22 mouse cellular contexts compared by ENCODE assay signal in the genomic region with DNA sequence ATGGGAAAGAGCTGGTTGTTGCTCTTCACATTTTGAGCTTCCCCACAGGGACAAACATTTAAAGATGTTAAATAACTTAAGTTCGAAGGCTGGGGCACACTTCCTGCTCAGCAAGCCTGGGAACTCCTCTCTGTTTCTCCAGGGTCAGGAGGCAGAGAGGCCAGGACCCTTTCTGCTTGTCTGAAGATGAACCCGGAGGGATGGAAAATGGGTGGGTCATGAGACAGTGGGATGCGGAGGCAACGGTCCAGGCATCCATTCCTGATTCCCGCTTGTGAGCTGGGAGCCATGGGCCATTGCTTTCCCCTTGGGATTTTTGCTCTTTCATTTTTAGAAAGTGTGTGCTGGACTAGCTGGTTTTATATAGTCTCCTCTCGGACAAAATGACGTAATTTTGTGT. TPM values are rescaled to one million over a fixed set of nuclear protein-coding genes. Genes with fewer than 3 reads are reported as not detected.
A peak's percentile ranks its signal among the peaks of the same experiment; 100 is the strongest.
DNase-seq lines count a peak whose midpoint lies in the region; ATAC-seq and TF ChIP-seq lines count a peak whose summit lies in the region.
"Had no signal": no experiment of that assay in that cellular context is flagged by ENCODE, and none has a peak within 500 bp of the region (broad histone marks: within the 10 kb centered on the region; RNA-seq: fewer than 3 reads in every experiment).

No protein-coding gene starts in this region.

- H3K4me3 ChIP-seq in kidney, embryonic 16.5 days (ENCODE audit: low read length), result no peak overlapping the region
- no peak overlapping the region for H3K4me3 ChIP-seq in lung, embryonic 16.5 days (ENCODE audit: low read length)
- H3K4me3 ChIP-seq in myocyte, result no peak overlapping the region
- H3K4me3 ChIP-seq: heart, adult 2 months; hindbrain, embryonic 12.5 days; limb, embryonic 15.5 days; midbrain, embryonic 15.5 days; neural tube, embryonic 13.5 days had no signal

- H3K9me3 ChIP-seq in kidney, embryonic 16.5 days (ENCODE audit: low read length), result no peaks in the 10 kb centered on the region
- H3K9me3 ChIP-seq in lung, embryonic 16.5 days (ENCODE audit: control insufficient read depth, low read length), result no peaks in the 10 kb centered on the region
- H3K9me3 ChIP-seq: hindbrain, embryonic 12.5 days; limb, embryonic 15.5 days; midbrain, embryonic 15.5 days; neural tube, embryonic 13.5 days had no signal

- no peaks in the 10 kb centered on the region for H3K27me3 ChIP-seq in kidney, embryonic 16.5 days (ENCODE audit: insufficient read depth, low read length)
- no peaks in the 10 kb centered on the region for H3K27me3 ChIP-seq in lung, embryonic 16.5 days (ENCODE audit: control insufficient read depth, insufficient read depth, low read depth, low read length)
- no peaks in the 10 kb centered on the region for H3K27me3 ChIP-seq in myocyte (ENCODE audit: control insufficient read depth, insufficient read depth, insufficient read length)
- H3K27me3 ChIP-seq: hindbrain, embryonic 12.5 days; limb, embryonic 15.5 days; midbrain, embryonic 15.5 days; neural tube, embryonic 13.5 days had no signal

- WGBS in kidney, embryonic 16.5 days, result 60% methylated on average over 7 of the region's 7 CpGs
- WGBS in lung, embryonic 16.5 days, result 64% methylated on average over 7 of the region's 7 CpGs

- ATAC-seq in kidney, embryonic 16.5 days (ENCODE audit: low FRiP score, low TSS enrichment), result no peak
- peak; percentile 45; the same call in 1 of the 2 replicates for ATAC-seq in lung, embryonic 16.5 days (ENCODE audit: low read depth)
- ATAC-seq: midbrain, embryonic 15.5 days had no signal

- no peaks in the 10 kb centered on the region for H3K4me1 ChIP-seq in kidney, embryonic 16.5 days (ENCODE audit: insufficient read depth, low read length)
- H3K4me1 ChIP-seq in lung, embryonic 16.5 days (replicated peaks; ENCODE audit: control insufficient read depth, insufficient read depth, low read length), result no peaks in the 10 kb centered on the region; the same call in 1 of the 2 replicates
- H3K4me1 ChIP-seq: hindbrain, embryonic 12.5 days; midbrain, embryonic 15.5 days; neural tube, embryonic 13.5 days had no signal

- no peak for TF ChIP-seq POLR2A in myocyte (IDR thresholded peaks at IDR 0.05; ENCODE audit: insufficient read length, low read depth)

- H3ac ChIP-seq in myocyte (ENCODE audit: control insufficient read depth, insufficient read length), result no peak overlapping the region

- no peak overlapping the region for H3K9ac ChIP-seq in kidney, embryonic 16.5 days (replicated peaks; ENCODE audit: low read length)
- H3K9ac ChIP-seq in lung, embryonic 16.5 days (ENCODE audit: low read length), result no peak overlapping the region
- H3K9ac ChIP-seq: forebrain, postnatal 0 days; hindbrain, embryonic 12.5 days; limb, embryonic 15.5 days; liver, embryonic 14.5 days; midbrain, embryonic 15.5 days; neural tube, embryonic 13.5 days had no signal

- H3K27ac ChIP-seq in kidney, embryonic 16.5 days (ENCODE audit: low read length), result no peak overlapping the region
- no peak overlapping the region for H3K27ac ChIP-seq in lung, embryonic 16.5 days (ENCODE audit: low read length)
- H3K27ac ChIP-seq: hindbrain, embryonic 12.5 days; limb, embryonic 15.5 days; liver, embryonic 14.5 days; midbrain, embryonic 15.5 days; neural tube, embryonic 13.5 days had no signal

- peak; percentile 19 to 71 for DNase-seq in heart, adult 18-20 months
- no peak for DNase-seq in heart, adult 8-10 months (ENCODE audit: low spot score)
- DNase-seq in kidney, postnatal 10 days, result peak; percentile 32
- DNase-seq in lung, postnatal 14 days, result no peak
- no peak for DNase-seq in layer of hippocampus, adult 18-20 months (ENCODE audit: low spot score in 2 of 2)
- DNase-seq: adrenal gland, adult 2 months; B cell, adult 2 months; cerebellum, adult 18-20 months; cerebellum, postnatal 14 days; left cerebral cortex, postnatal 4 days; retina, postnatal 1 day; right cerebral cortex, postnatal 25 days had no signal

- no peaks in the 10 kb centered on the region for H3K79me2 ChIP-seq in myocyte (ENCODE audit: control insufficient read depth, insufficient read depth)

- H3K4me2 ChIP-seq in kidney, embryonic 16.5 days (replicated peaks; ENCODE audit: low read depth, low read length), result no peak overlapping the region
- no peak overlapping the region for H3K4me2 ChIP-seq in lung, embryonic 16.5 days (ENCODE audit: low read depth, low read length)
- peak overlapping the region; percentile 63 for H3K4me2 ChIP-seq in myocyte (ENCODE audit: low read depth)
- H3K4me2 ChIP-seq: hindbrain, embryonic 12.5 days; limb, embryonic 15.5 days; midbrain, embryonic 15.5 days; neural tube, embryonic 13.5 days had no signal

- no peaks in the 10 kb centered on the region for H3K36me3 ChIP-seq in kidney, embryonic 16.5 days (ENCODE audit: insufficient read depth, low read length)
- no peaks in the 10 kb centered on the region for H3K36me3 ChIP-seq in lung, embryonic 16.5 days (ENCODE audit: control insufficient read depth, insufficient read depth, low read length)
- no peaks in the 10 kb centered on the region for H3K36me3 ChIP-seq in myocyte (ENCODE audit: control insufficient read depth, insufficient read depth)
- H3K36me3 ChIP-seq: hindbrain, embryonic 12.5 days; limb, embryonic 15.5 days; midbrain, embryonic 15.5 days; neural tube, embryonic 13.5 days had no signal

TF ChIP-seq in myocyte, 11 proteins besides CTCF, POLR2A, EP300 and RAD21:
- no peak for TF ChIP-seq USF1 (IDR thresholded peaks at IDR 0.05; ENCODE audit: low read depth)
- TF ChIP-seq E2F4 (IDR thresholded peaks at IDR 0.05; ENCODE audit: insufficient read depth), result no peak
TF ChIP-seq in myocyte: peak in this region for 0.

RNA-seq across cellular contexts. Expression of gene Mef2a, which starts 17.4 kb away (rescaled TPM):
- 100 to 1,000 TPM; 131 to 135 TPM for total RNA-seq in heart, adult 18-20 months (2021)
- total RNA-seq in heart, adult 8-10 months (2022), result 100 to 1,000 TPM; 134 to 141 (median 140) TPM
- polyA plus RNA-seq in kidney, embryonic 16.5 days (2015; fragmentation: Nextera tagmentation; extraction: Ambion mirVana), result 37.6 and 39.5 TPM in 2 replicates
- 61.6 and 65.2 TPM in 2 replicates for polyA plus RNA-seq in lung, embryonic 16.5 days (2015; fragmentation: Nextera tagmentation; extraction: Ambion mirVana)
- 64.5 TPM for polyA plus RNA-seq in myocyte (2012; fragmentation: generic; extraction: Trizol)
- 100 to 1,000 TPM; 143 to 156 TPM for total RNA-seq in layer of hippocampus, adult 18-20 months (2021)

Comparison
In these comparisons a context has a peak if more than half of its experiments do, and no peak if none do; other contexts are left out.
1. DNase-seq: peak in heart, adult 18-20 months (2 of 2) and kidney, postnatal 10 days (single experiment); none in heart, adult 8-10 months (single experiment), lung, postnatal 14 days (single experiment) and layer of hippocampus, adult 18-20 months (0 of 2).